Mouse (Mus musculus) hindbrain, embryonic 16.5 days (tissue): ENCODE results near the gene Klc1. TPM values are rescaled to one million over a fixed set of nuclear protein-coding genes. Genes with fewer than 3 reads are reported as not detected.
A peak's percentile ranks its signal among the peaks of the same experiment; 100 is the strongest.

ENCODE experiments used
- ATAC-seq: fragments of 200-750 bp; cut with Nextera tagmentation; 2 replicates; pipeline ENCODE4 v1.8.0; 2017; ENCODE audit warnings: moderate TSS enrichment, moderate library complexity
- H3K27ac ChIP-seq: fragments of 300-500 bp; sonication (generic); 2 replicates; pipeline ENCODE4 v1.5.1; 2014; ENCODE audit warnings: low read depth, mild to moderate bottlenecking, control low read depth, low read length, moderate library complexity
- H3K27me3 ChIP-seq: fragments of 300-500 bp; sonication (generic); replicated peaks from 2 replicates; pipeline ENCODE4 v1.6.1; 2014; ENCODE audit warnings: low read length; ENCODE audit not compliant: control insufficient read depth, insufficient read depth
- H3K36me3 ChIP-seq: fragments of 300-500 bp; sonication (generic); 2 replicates; pipeline ENCODE4 v1.6.1; 2014; ENCODE audit warnings: mild to moderate bottlenecking, low read length, moderate library complexity, mixed read lengths; ENCODE audit not compliant: control insufficient read depth, insufficient read depth
- H3K4me1 ChIP-seq: fragments of 300-500 bp; sonication (generic); 2 replicates; pipeline ENCODE4 v1.6.1; 2014; ENCODE audit warnings: low read depth, low read length; ENCODE audit not compliant: control insufficient read depth, insufficient read depth
- H3K4me2 ChIP-seq: fragments of 300-500 bp; sonication (generic); 2 replicates; pipeline ENCODE4 v1.6.1; 2014; ENCODE audit warnings: mild to moderate bottlenecking, low read length, control low read depth, moderate library complexity
- H3K4me3 ChIP-seq: fragments of 300-500 bp; sonication (generic); 2 replicates; pipeline ENCODE4 v1.5.1; 2014; ENCODE audit warnings: mild to moderate bottlenecking, low read length, control low read depth, moderate library complexity
- H3K9ac ChIP-seq: fragments of 300-500 bp; sonication (generic); 2 replicates; pipeline ENCODE4 v1.6.1; 2014; ENCODE audit warnings: low read depth, mild to moderate bottlenecking, control low read depth, low read length, moderate library complexity
- H3K9me3 ChIP-seq: fragments of 300-500 bp; sonication (generic); 2 replicates; pipeline ENCODE4 v1.6.1; 2014; ENCODE audit warnings: mild to moderate bottlenecking, low read length, moderate library complexity; ENCODE audit not compliant: control insufficient read depth
- WGBS: fragments of 180-500 bp; shearing (Covaris S2); extraction: QIAGEN DNeasy Blood & Tissue Kit; methylation state at CpG from one replicate; pipeline ENCODE4 v1.1.7; 2014; 5-methylcytosine and 5-hydroxymethylcytosine counted together
- polyA plus RNA-seq: library from polyadenylated mRNA; unstranded; fragments of >200 nt; fragmentation: Nextera tagmentation; extraction: Ambion mirVana; gene quantifications from 2 replicates; pipeline ENCODE4 v1.2.1, GENCODE M21; 2015

Gene Klc1
- polyA plus RNA-seq, 1 experiment from 2014 or later = 654 TPM

GRCm38 (mm10) chr12:111821931-111822330, 63.3 kb downstream of the Klc1 start:
- Histone ChIP-seq H3K4me3 (no peak overlapping the region), H3K4me1 (no peaks in the 10 kb centered on the region; the same call in 1 of the 2 replicates), H3K9me3 (no peaks in the 10 kb centered on the region), H3K27ac (no peak overlapping the region), H3K4me2 (no peak overlapping the region), H3K9ac (no peak overlapping the region), H3K27me3 (no peaks in the 10 kb centered on the region), H3K36me3 (peaks cover 12% of the 10 kb centered on the region)
- ATAC-seq = no peak
- 61% methylated on average over 4 of the region's 4 CpGs for WGBS

- Histone ChIP-seq H3K36me3 (peaks cover 51% of the 10 kb centered on the region), H3K9ac (no peak overlapping the region), H3K4me1 (no peaks in the 10 kb centered on the region), H3K27me3 (no peaks in the 10 kb centered on the region), H3K4me2 (no peak overlapping the region), H3K9me3 (no peaks in the 10 kb centered on the region), H3K27ac (no peak overlapping the region), H3K4me3 (no peak overlapping the region)
- WGBS = 88% methylated on average over 12 of the region's 12 CpGs
- ATAC-seq = no peak
Observed at GRCm38 (mm10) chr12:111827556-111827955, 68.9 kb downstream of the Klc1 start.

- WGBS = 42% methylated on average over 5 of the region's 5 CpGs
- Histone ChIP-seq H3K36me3 (peaks cover 65% of the 10 kb centered on the region), H3K4me3 (no peak overlapping the region), H3K9ac (no peak overlapping the region), H3K9me3 (no peaks in the 10 kb centered on the region), H3K4me2 (no peak overlapping the region), H3K4me1 (no peaks in the 10 kb centered on the region), H3K27ac (0 out of 2 replicates have a peak overlapping the region, but pooled peaks have one; percentile 14), H3K27me3 (no peaks in the 10 kb centered on the region)
- ATAC-seq = peak; percentile 24; the same call in 1 of the 2 replicates
Observed at GRCm38 (mm10) chr12:111829447-111829846, 70.8 kb downstream of the Klc1 start.

GRCm38 (mm10) chr12:111829954-111830353, 71.3 kb downstream of the Klc1 start:
- H3K27me3 ChIP-seq = no peaks in the 10 kb centered on the region

GRCm38 (mm10) chr12:111830375-111830774, 71.7 kb downstream of the Klc1 start:
- ATAC-seq = no peak
- Histone ChIP-seq H3K27ac (no peak overlapping the region), H3K4me2 (no peak overlapping the region), H3K4me1 (no peaks in the 10 kb centered on the region), H3K9me3 (no peaks in the 10 kb centered on the region), H3K27me3 (no peaks in the 10 kb centered on the region), H3K4me3 (no peak overlapping the region), H3K9ac (no peak overlapping the region), H3K36me3 (peaks cover 64% of the 10 kb centered on the region)
- WGBS = 78% methylated on average over 10 of the region's 10 CpGs

More at GRCm38 (mm10) chr12:111829954-111830353, 71.3 kb downstream of the Klc1 start:
- 77% methylated on average over 9 of the region's 9 CpGs for WGBS
- Histone ChIP-seq H3K9me3 (no peaks in the 10 kb centered on the region), H3K9ac (no peak overlapping the region), H3K27ac (0 out of 2 replicates have a peak overlapping the region, but pooled peaks have one; percentile 14), H3K4me3 (no peak overlapping the region), H3K4me2 (no peak overlapping the region), H3K4me1 (no peaks in the 10 kb centered on the region), H3K36me3 (peaks cover 65% of the 10 kb centered on the region)
- ATAC-seq = no peak; the same call in 1 of the 2 replicates

GRCm38 (mm10) chr12:111832643-111833042, 74.0 kb downstream of the Klc1 start:
- WGBS = 75% methylated on average over 5 of the region's 5 CpGs
- H3K4me2 ChIP-seq = no peak overlapping the region
- no peak overlapping the region for H3K4me3 ChIP-seq
- ATAC-seq = no peak
- peaks cover 58% of the 10 kb centered on the region for H3K36me3 ChIP-seq
- no peak overlapping the region for H3K9ac ChIP-seq
- H3K27ac ChIP-seq = no peak overlapping the region
- no peaks in the 10 kb centered on the region for H3K9me3 ChIP-seq
- no peaks in the 10 kb centered on the region for H3K4me1 ChIP-seq
- no peaks in the 10 kb centered on the region for H3K27me3 ChIP-seq

GRCm38 (mm10) chr12:111833457-111833856, 74.8 kb downstream of the Klc1 start:
- Histone ChIP-seq H3K9me3 (no peaks in the 10 kb centered on the region), H3K4me3 (no peak overlapping the region), H3K4me2 (no peak overlapping the region), H3K36me3 (peaks cover 56% of the 10 kb centered on the region), H3K27ac (no peak overlapping the region), H3K27me3 (no peaks in the 10 kb centered on the region), H3K4me1 (no peaks in the 10 kb centered on the region), H3K9ac (no peak overlapping the region)
- 87% methylated on average over 10 of the region's 10 CpGs for WGBS
- no peak for ATAC-seq

GRCm38 (mm10) chr12:111842565-111843433, 84.2 kb downstream of the Klc1 start:
- Histone ChIP-seq H3K9ac (no peak overlapping the region), H3K27ac (no peak overlapping the region), H3K4me3 (no peak overlapping the region), H3K9me3 (no peaks in the 10 kb centered on the region), H3K27me3 (no peaks in the 10 kb centered on the region), H3K4me1 (no peaks in the 10 kb centered on the region), H3K4me2 (no peak overlapping the region), H3K36me3 (peaks cover 13% of the 10 kb centered on the region)
- ATAC-seq = no peak
- 87% methylated on average over 15 of the region's 15 CpGs for WGBS

- Histone ChIP-seq H3K9me3 (no peaks in the 10 kb centered on the region), H3K4me3 (no peak overlapping the region), H3K4me1 (no peaks in the 10 kb centered on the region), H3K4me2 (no peak overlapping the region), H3K36me3 (peaks cover 7% of the 10 kb centered on the region), H3K9ac (no peak overlapping the region), H3K27ac (no peak overlapping the region), H3K27me3 (no peaks in the 10 kb centered on the region)
- no peak for ATAC-seq
- WGBS = 52% methylated on average over 2 of the region's 2 CpGs
Observed at GRCm38 (mm10) chr12:111843470-111843869, 84.8 kb downstream of the Klc1 start.
